Mouse (Mus musculus) CH12.LX (cell line): ENCODE measurements around the gene Pkd1l3. TPM values are rescaled to one million over a fixed set of nuclear protein-coding genes. Genes with fewer than 3 reads are reported as not detected.

ENCODE experiments used
- DNase-seq: peaks from one replicate; pipeline ENCODE4 v3.0.0-alpha.2; 2013; ENCODE audit errors: extremely low read depth
- H3K27ac ChIP-seq: 2 replicates; pipeline ENCODE4 v1.5.1; 2012; ENCODE audit warnings: low read depth, mild to moderate bottlenecking, control low read depth, moderate library complexity; ENCODE audit not compliant: insufficient read depth
- H3K27me3 ChIP-seq: replicated peaks from 2 replicates; pipeline ENCODE3; 2012; ENCODE audit warnings: inconsistent platforms
- H3K36me3 ChIP-seq, 2 experiments: replicated peaks in 1 of 2; 2 replicates each; pipeline versions ENCODE3 to v1.6.1; 2012; ENCODE audit warnings: inconsistent platforms in 1 of 2, low read length in 1 of 2, mild to moderate bottlenecking in 1 of 2, mixed read lengths in 1 of 2, moderate library complexity in 1 of 2; ENCODE audit not compliant: control insufficient read depth in 1 of 2, insufficient read depth in 1 of 2
- H3K4me1 ChIP-seq, 2 experiments: 2 replicates each; pipeline ENCODE4 v1.6.1; 2012; ENCODE audit warnings: inconsistent platforms in 1 of 2, moderate library complexity in 1 of 2; ENCODE audit not compliant: insufficient read depth in 2 of 2, control insufficient read depth in 1 of 2
- H3K4me2 ChIP-seq: 2 replicates; pipeline ENCODE4 v1.6.1; 2012; ENCODE audit warnings: low read depth, mild to moderate bottlenecking, control low read depth; ENCODE audit not compliant: poor library complexity, insufficient read depth, severe bottlenecking
- H3K4me3 ChIP-seq, 3 experiments: fragments of 150-350 bp in 1 of 3; sonication (generic) in 1 of 3; replicated peaks in 1 of 3; 2 replicates each; pipeline versions ENCODE3 to v1.5.1; 2011 to 2012; ENCODE audit warnings: low read depth in 2 of 3, low read length in 2 of 3, mild to moderate bottlenecking in 2 of 3, moderate library complexity in 2 of 3, control low read depth in 1 of 3, improper control_type of control experiment in 1 of 3, inconsistent platforms in 1 of 3, mixed read lengths in 1 of 3; ENCODE audit not compliant: poor library complexity in 1 of 3
- H3K79me2 ChIP-seq: replicated peaks from 2 replicates; pipeline ENCODE4 v1.6.1; 2012; ENCODE audit warnings: mild to moderate bottlenecking, moderate library complexity; ENCODE audit not compliant: control insufficient read depth, poor library complexity, insufficient read depth, severe bottlenecking; ENCODE audit errors: extremely low read depth
- H3K9ac ChIP-seq: 2 replicates; pipeline ENCODE4 v1.6.1; 2012; ENCODE audit warnings: low read depth, mild to moderate bottlenecking, control low read depth, moderate library complexity; ENCODE audit not compliant: insufficient read depth
- H3K9me3 ChIP-seq: replicated peaks from 2 replicates; pipeline ENCODE3; 2012; ENCODE audit warnings: low read length, inconsistent platforms, mixed read lengths
- BHLHE40 ChIP-seq: IDR thresholded peaks from 2 replicates; pipeline ENCODE4 v1.6.1; 2011; ENCODE audit warnings: mild to moderate bottlenecking, low read depth, low read length, improper control_type of control experiment
- CHD2 ChIP-seq: IDR thresholded peaks from 2 replicates; pipeline ENCODE4 v1.6.1; 2011; ENCODE audit warnings: low read length, improper control_type of control experiment
- CTCF ChIP-seq, 2 experiments: IDR thresholded peaks in 1 of 2; conservative IDR thresholded peaks in 1 of 2; 2 replicates each; pipeline ENCODE4 v1.5.1; 2011 to 2012; ENCODE audit warnings: low read depth in 2 of 2, low read length in 2 of 2, improper control_type of control experiment in 1 of 2, inconsistent platforms in 1 of 2, mild to moderate bottlenecking in 1 of 2, moderate library complexity in 1 of 2
- E2F4 ChIP-seq: IDR thresholded peaks from 2 replicates; pipeline ENCODE4 v1.6.1; 2011; ENCODE audit warnings: low read depth, low read length, improper control_type of control experiment; ENCODE audit not compliant: insufficient replicate concordance
- ELF1 ChIP-seq: IDR thresholded peaks from 2 replicates; pipeline ENCODE4 v1.6.1; 2014; ENCODE audit warnings: low read depth, mild to moderate bottlenecking, inconsistent platforms, low read length, improper control_type of control experiment
- EP300 ChIP-seq: IDR thresholded peaks from 2 replicates; pipeline ENCODE4 v1.6.1; 2011; ENCODE audit warnings: low read length, improper control_type of control experiment
- ETS1 ChIP-seq: conservative IDR thresholded peaks from 2 replicates; pipeline ENCODE4 v1.6.1; 2012; ENCODE audit warnings: low read depth, mild to moderate bottlenecking, inconsistent platforms, low read length, improper control_type of control experiment, moderate library complexity
- GABPA ChIP-seq: IDR thresholded peaks from 2 replicates; pipeline ENCODE4 v1.6.1; 2012; ENCODE audit warnings: low read depth, low read length, improper control_type of control experiment, inconsistent platforms; ENCODE audit not compliant: insufficient replicate concordance
- HCFC1 ChIP-seq: IDR thresholded peaks from 2 replicates; pipeline ENCODE4 v1.6.1; 2012; ENCODE audit warnings: low read depth, mild to moderate bottlenecking, inconsistent platforms, low read length, improper control_type of control experiment
- IRF4 ChIP-seq: IDR thresholded peaks from 2 replicates; pipeline ENCODE4 v1.6.1; 2014; ENCODE audit warnings: low read depth, mild to moderate bottlenecking, inconsistent platforms, low read length, improper control_type of control experiment
- JUN ChIP-seq: IDR thresholded peaks from 2 replicates; pipeline ENCODE4 v1.6.1; 2011; ENCODE audit warnings: low read depth, mild to moderate bottlenecking, low read length, improper control_type of control experiment, moderate library complexity; ENCODE audit not compliant: insufficient read depth
- JUND ChIP-seq: conservative IDR thresholded peaks from 2 replicates; pipeline ENCODE4 v1.6.1; 2011; ENCODE audit warnings: low read depth, low read length, improper control_type of control experiment
- MAX ChIP-seq: IDR thresholded peaks from 2 replicates; pipeline ENCODE4 v1.6.1; 2011; ENCODE audit warnings: low read length, improper control_type of control experiment
- MEF2A ChIP-seq: IDR thresholded peaks from 2 replicates; pipeline ENCODE4 v1.6.1; 2014; ENCODE audit warnings: low read depth, mild to moderate bottlenecking, inconsistent platforms, low read length, improper control_type of control experiment, borderline replicate concordance
- NELFE ChIP-seq: IDR thresholded peaks from 2 replicates; pipeline ENCODE4 v1.6.1; 2011; ENCODE audit warnings: low read depth, low read length, improper control_type of control experiment
- NRF1 ChIP-seq: IDR thresholded peaks from 2 replicates; pipeline ENCODE4 v1.6.1; 2014; ENCODE audit warnings: low read depth, mild to moderate bottlenecking, inconsistent platforms, low read length, improper control_type of control experiment, moderate library complexity
- POLR2AphosphoS2 ChIP-seq: IDR thresholded peaks from 2 replicates; pipeline ENCODE4 v1.6.1; 2011; ENCODE audit warnings: low read depth, low read length, improper control_type of control experiment
- RAD21 ChIP-seq: IDR thresholded peaks from 2 replicates; pipeline ENCODE4 v1.6.1; 2011; ENCODE audit warnings: low read depth, mild to moderate bottlenecking, low read length, improper control_type of control experiment, moderate library complexity
- SMC3 ChIP-seq: IDR thresholded peaks from 2 replicates; pipeline ENCODE4 v1.6.1; 2011; ENCODE audit warnings: low read depth, low read length, improper control_type of control experiment
- UBTF ChIP-seq: IDR thresholded peaks from 2 replicates; pipeline ENCODE4 v1.6.1; 2012; ENCODE audit warnings: low read depth, mild to moderate bottlenecking, inconsistent platforms, low read length, improper control_type of control experiment, moderate library complexity
- USF1 ChIP-seq: IDR thresholded peaks from 2 replicates; pipeline ENCODE4 v1.6.1; 2014; ENCODE audit warnings: low read depth, mild to moderate bottlenecking, inconsistent platforms, low read length, improper control_type of control experiment
- USF2 ChIP-seq: conservative IDR thresholded peaks from 2 replicates; pipeline ENCODE4 v1.6.1; 2011; ENCODE audit warnings: low read depth, low read length, improper control_type of control experiment
- ZKSCAN1 ChIP-seq: IDR thresholded peaks from 2 replicates; pipeline ENCODE4 v1.6.1; 2012; ENCODE audit warnings: low read depth, inconsistent platforms, low read length, improper control_type of control experiment, borderline replicate concordance
- ZMIZ1 ChIP-seq: IDR thresholded peaks from 2 replicates; pipeline ENCODE4 v1.6.1; 2012; ENCODE audit warnings: low read depth, mild to moderate bottlenecking, inconsistent platforms, low read length, improper control_type of control experiment
- ZNF384 ChIP-seq: IDR thresholded peaks from 2 replicates; pipeline ENCODE4 v1.6.1; 2012; ENCODE audit warnings: low read depth, low read length, improper control_type of control experiment, inconsistent platforms
- dilution Hi-C: fragments of 300-500 bp; cut with MboI; formaldehyde crosslinking; loops from 2 replicates; pipeline ENCODE4 v1.14.3; 2020; ENCODE audit warnings: low sequenced_read_pairs; ENCODE audit not compliant: extremely low pct_unique_long_range_greater_than_20kb, extremely low pct_ligation_motif_present
- in situ Hi-C: fragments of 300-500 bp; cut with MboI; formaldehyde crosslinking; loops from 3 replicates; pipeline ENCODE4 v1.14.3; 2019; ENCODE audit warnings: low sequenced_read_pairs, low pct_ligation_motif_present, low pct_unique_long_range_greater_than_20kb, mixed read lengths
- polyA plus RNA-seq: library from polyadenylated mRNA; unstranded; fragments of >175 nt; gene quantifications from 2 replicates; pipeline ENCODE4 v1.2.1, GENCODE M21; 2012; ENCODE audit warnings: low read depth; ENCODE audit not compliant: insufficient read length
- total RNA-seq, 2 experiments: library from RNA; depleted of rRNA; stranded (reverse); fragments of 300-350 nt in 1 of 2; fragments of >200 nt in 1 of 2; gene quantifications; 2 replicates each; pipeline ENCODE4 v1.2.3; 2012 to 2014

Gene Pkd1l3
- total and polyA plus RNA-seq, 3 experiments: 3.5 to 10.0 (median 6.0) TPM

- dilution Hi-C loops: no loop called here
- H3K9ac ChIP-seq: no peak overlapping the region
- in situ Hi-C loops: loop anchor here (10.0 kb wide), 1 partner anchor 69 kb away; no protein-coding TSS in a partner anchor
- H3K27ac ChIP-seq: no peak overlapping the region
- DNase-seq: no peak
- H3K27me3 ChIP-seq: no peaks in the 10 kb centered on the region
- H3K4me1 ChIP-seq: peaks cover 2 to 18% of the 10 kb centered on the region in 2 experiments; a peak in 2 of 4 replicates
- H3K36me3 ChIP-seq: peaks cover 21 to 47% of the 10 kb centered on the region in 2 experiments
- H3K4me2 ChIP-seq: peak overlapping the region; percentile 39
- no peaks in the 10 kb centered on the region; the same call in 1 of the 2 replicates for H3K79me2 ChIP-seq
- TF ChIP-seq IRF4 (no peak), JUND (no peak), POLR2AphosphoS2 (no peak), ZKSCAN1 (no peak), USF2 (no peak), MEF2A (no peak), CHD2 (no peak), ELF1 (no peak), MAX (no peak), CTCF (conservative IDR thresholded peaks at IDR 0.05 in 1 of 2, IDR thresholded peaks at IDR 0.05 in 1 of 2; ENCODE audit: low read depth in 2 of 2, low read length in 2 of 2) (no peak), JUN (no peak), BHLHE40 (no peak), EP300 (no peak), RAD21 (no peak), GABPA (no peak), UBTF (no peak), ZMIZ1 (no peak), USF1 (no peak), ZNF384 (no peak), SMC3 (no peak)
- H3K9me3 ChIP-seq: peaks cover 13% of the 10 kb centered on the region
- peak overlapping the region in 2 of 3 experiments; percentile 65 to 69 for H3K4me3 ChIP-seq
These were observed 1.3 kb downstream of the Pkd1l3 start for GRCm38 (mm10) chr8:109615569-109615968.

- TF ChIP-seq ETS1 (no peak), NELFE (no peak), MAX (no peak), SMC3 (no peak), E2F4 (no peak), HCFC1 (no peak), GABPA (no peak), NRF1 (no peak), UBTF (no peak)
These were observed 14.3 kb downstream of the Pkd1l3 start for GRCm38 (mm10) chr8:109628638-109629037.

More at GRCm38 (mm10) chr8:109628638-109629037, 14.3 kb downstream of the Pkd1l3 start:
- Histone ChIP-seq H3K27me3 (no peaks in the 10 kb centered on the region), H3K9ac (no peak overlapping the region), H3K36me3 (peaks cover 48 to 94% of the 10 kb centered on the region in 2 experiments), H3K79me2 (no peaks in the 10 kb centered on the region), H3K4me2 (no peak overlapping the region), H3K4me1 (peaks cover 0 to 3% of the 10 kb centered on the region in 2 experiments; a peak in 1 of 4 replicates), H3K4me3 (no peak overlapping the region), H3K27ac (no peak overlapping the region), H3K9me3 (peaks cover 4% of the 10 kb centered on the region)
- dilution Hi-C loops: no loop called here
- in situ Hi-C loops: no loop called here
- DNase-seq: no peak
